Mouse (Mus musculus) right cerebral cortex, postnatal 10 days (tissue): ENCODE results near the gene Prss16.

Experiments
- DNase-seq, 2 experiments: peaks; one replicate each; pipeline ENCODE4 v3.0.0; 2021; ENCODE audit warnings: low spot score in 2 of 2

Gene Prss16

DNA sequence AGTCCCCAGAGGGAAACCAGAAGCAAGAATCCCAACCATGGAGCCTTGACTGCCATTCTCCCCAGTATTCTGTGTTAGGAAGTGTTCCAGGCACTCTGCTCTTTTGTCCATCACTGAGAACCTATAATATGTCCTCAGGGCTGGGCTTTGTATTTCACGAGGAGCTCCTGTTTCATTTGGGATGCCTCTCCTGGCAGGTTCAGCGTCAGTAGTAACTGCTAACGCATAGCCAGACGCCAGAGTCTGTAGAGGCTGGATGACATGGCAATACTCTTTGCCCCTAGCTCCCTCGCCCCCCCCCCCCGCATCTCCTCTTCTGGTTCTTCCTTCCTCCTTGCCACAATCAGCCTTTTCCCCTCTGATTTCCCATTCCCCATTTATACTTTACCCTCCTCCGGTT, at the start of gene Prss16:
Gene Prss16 (minus strand): TSS at position 101 of the 400 bp plus-strand sequence.
- DNase-seq, result no peak

DNA sequence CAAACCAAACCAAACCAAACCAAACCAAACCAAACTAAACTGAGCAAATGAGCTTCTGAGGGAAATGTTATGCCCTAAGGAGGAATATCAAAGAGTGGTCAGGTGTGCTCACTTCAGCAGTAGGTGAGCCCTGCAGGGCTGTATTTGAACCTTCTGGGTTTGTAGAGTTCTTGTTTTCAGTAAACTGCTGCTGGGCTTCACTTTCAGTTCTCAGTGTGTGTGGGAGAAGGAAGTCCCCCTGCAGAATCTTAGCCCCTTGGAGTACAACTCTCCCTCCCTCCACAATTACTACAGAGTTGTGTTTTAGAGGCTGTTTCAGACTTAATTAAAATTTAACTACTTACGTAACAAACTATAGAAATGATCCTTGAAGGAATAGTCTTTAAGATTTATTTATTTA, 44.2 kb upstream of the Prss16 start:
- no peak for DNase-seq

DNA sequence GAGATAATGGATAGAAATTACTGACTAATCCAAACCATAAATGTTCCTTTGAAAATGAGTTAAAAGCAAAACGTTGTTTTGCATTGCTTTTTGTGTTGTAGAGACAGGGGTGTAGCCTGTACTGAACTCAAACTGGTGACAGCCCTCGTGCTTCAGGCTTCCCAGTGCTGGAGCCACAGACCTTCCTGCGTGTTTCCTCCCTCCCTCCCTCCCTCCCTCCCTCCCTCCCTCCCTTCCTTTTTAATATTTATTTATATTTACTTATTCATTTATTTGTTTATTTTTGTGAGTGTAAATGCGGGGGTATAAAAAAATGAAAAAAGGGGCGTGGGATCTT, 41.9 kb upstream of the Prss16 start:
- no peak for DNase-seq

DNA sequence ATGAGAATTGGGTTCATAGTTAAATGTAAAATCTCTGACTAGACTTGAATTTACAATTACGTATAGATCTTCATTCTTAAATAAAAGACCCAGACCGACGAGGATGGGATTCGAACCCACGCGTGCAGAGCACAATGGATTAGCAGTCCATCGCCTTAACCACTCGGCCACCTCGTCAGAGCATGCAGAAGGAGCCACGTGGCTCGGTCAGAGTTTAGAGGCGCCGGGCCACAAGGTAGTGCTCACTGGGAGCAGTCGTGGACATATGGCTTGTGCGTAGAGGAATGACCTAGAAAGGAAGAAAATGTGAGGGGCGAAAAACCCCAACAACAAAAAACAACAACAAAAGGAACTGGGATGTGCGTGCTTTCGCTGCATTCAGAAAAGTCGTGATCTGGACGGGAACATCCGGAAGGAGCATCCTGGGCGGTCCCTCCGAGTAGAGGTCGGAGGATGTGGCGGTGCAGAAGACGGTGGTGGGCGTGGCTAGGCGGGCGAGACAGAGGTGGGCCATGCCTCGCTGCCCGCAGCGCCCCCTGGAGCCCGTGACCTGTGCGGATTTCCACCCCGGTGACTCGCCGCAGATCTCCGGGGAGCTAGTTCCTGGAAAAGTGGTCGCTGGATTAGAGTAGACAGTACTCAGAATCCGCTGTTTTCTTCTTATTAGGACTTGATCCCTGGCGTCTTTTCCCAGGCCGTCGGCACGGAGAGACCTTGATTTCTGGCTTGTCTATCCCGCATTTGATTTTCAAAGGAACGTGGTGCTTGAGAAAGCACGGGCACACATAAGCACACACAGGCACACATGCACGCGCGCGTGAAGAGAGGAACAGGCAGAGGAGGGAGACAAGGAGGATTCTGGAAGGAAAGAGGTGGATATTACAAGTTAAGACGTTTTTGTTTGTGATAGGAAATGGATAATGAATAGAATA, 41.3 kb upstream of the Prss16 start:
- DNase-seq, result peak; percentile 91 to 92

DNA sequence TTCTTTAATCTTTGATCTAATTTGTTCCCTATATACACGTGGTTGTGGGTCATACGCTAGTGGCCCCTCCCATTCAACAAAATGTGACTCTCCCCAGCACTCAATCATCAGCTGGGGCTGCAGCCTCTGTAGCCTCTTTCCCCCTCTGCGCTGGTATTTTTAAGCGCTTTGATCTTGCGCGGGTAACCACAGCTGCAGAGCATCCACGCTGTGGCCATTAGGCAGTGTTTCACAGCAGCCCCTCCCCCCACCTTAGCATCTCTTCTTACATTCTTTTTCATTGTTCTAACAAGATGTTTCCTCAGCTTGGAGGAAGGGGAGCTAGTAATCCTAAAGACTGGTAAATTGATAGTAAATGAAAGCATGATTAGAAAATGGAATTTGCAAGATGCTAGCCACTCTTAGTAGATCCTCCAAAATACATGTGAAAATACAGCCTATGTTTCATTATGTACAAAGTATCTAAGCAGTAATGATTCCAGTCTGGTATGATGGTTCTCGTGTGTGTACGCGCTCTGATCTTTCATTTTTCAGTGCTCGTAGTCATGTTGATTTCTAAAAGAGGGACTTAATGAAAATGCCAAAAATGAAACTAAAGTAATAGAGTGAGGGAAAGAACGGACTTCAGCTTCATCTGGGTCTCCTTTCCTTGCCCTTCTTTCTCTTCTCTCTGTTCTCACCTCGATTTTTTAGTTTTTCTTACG, 40.3 kb upstream of the Prss16 start:
- DNase-seq, result peak; percentile 60 to 64

DNA sequence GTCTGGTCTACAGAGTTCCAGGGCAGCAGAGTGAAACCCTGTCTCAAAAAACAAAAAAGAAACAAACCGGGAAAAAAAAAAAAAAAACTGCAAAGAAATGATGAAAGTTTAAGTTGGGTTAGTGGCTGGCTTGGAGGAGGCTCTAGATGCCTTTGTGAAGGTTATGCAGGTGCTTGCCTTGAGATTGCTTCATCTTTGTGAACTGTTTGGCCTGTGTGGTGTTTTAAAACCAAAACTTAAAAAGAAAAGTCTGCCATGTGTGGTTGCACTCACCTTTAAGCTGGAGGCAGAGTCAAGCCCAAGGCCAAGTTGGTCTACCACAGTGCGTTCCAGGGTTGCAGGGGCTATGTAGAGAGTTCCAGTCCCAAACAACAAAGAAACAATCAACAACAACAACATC, 39.5 kb upstream of the Prss16 start:
- DNase-seq, result no peak

DNA sequence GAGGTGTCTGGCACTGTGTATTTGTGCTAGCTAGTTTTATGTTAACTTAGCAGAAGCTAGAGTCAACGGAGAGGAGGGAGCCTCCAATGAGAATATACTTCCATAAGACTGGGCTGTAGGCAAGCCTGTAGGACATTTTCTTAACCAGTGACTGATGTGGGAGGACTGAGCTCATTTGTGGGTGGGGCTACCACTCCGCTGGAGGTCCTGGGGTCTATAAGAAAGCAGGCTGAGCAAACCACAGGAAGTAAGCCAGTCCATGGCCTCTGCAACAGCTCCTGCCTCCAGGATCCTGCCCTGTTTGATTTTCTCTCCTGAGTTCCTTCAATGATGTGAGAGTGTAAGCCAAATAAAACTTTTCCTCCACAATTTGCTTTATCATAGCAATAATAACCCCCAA, 35.8 kb upstream of the Prss16 start:
- no peak for DNase-seq

DNA sequence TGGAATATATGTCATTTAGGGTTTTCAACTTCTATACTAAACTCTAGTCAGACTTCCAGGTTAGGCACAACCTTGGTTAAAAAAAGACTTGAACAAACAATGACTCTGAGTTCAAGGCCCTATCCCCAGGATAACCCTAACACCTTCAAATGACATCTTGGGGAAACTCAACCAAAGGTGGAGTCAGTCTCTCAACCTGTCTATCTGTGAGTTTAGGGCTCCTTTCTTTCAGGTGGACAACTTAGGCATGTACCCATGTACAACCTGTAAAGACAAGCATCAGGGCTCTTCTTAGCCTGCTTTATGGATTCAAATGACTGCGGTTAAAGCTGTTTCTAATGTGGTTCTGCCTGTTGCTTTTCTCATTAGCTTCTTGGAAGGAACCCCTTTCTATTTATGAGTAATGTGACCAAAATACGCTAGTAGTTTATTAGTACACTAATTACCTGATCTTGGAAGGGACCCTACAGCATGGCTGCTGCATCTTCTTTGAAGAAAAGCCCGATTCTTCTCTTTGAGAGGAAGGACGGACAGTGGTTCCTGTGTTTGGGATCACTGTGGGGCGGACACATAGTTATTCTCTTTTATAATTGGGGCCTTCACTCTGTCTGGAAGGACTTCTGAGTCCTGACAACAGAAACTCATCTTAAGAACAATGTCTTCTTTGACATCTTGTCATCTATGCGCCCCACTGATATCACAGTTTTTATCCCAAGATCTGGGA, 35.1 kb upstream of the Prss16 start:
- no peak for DNase-seq

DNA sequence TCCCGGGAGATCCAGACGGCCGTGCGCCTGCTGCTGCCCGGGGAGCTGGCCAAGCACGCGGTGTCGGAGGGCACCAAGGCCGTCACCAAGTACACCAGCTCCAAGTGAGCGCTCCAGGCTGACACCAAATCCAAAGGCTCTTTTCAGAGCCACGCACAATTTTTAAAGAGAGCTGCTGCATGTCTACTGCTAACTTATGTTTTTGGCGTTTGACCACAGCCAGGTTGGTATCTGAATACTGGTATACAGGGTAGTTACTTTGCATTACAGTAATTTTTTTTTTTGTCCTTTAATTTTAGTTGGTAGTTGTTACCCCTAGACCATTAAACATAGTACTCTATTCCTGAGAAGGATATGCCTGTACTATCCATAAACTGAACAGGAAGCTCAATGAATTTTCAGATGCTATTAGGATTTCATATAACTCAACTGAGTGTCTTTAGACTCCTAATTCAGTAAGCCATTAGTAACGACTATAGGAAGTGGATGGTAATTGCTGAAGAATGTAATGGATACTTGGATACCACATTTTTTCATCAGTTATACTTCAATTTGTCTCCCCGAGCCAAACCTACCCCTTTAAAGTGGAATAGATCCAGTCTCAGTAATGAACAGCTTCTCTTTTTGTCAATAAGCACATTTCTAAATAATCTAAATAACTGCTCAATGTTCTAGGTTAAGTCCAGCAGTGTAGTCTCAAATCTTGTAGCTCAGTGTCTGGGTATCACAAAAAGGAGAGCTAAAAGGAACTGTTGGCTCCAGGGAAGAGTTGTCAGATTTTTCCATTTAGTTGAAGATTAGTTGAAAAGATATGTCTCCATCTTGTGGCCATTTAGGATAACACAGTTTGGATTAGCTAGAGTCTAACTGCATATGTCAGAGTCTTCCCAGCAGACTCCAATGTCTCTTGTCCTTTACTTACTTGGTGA, 34.2 kb upstream of the Prss16 start:
- no peak for DNase-seq

DNA sequence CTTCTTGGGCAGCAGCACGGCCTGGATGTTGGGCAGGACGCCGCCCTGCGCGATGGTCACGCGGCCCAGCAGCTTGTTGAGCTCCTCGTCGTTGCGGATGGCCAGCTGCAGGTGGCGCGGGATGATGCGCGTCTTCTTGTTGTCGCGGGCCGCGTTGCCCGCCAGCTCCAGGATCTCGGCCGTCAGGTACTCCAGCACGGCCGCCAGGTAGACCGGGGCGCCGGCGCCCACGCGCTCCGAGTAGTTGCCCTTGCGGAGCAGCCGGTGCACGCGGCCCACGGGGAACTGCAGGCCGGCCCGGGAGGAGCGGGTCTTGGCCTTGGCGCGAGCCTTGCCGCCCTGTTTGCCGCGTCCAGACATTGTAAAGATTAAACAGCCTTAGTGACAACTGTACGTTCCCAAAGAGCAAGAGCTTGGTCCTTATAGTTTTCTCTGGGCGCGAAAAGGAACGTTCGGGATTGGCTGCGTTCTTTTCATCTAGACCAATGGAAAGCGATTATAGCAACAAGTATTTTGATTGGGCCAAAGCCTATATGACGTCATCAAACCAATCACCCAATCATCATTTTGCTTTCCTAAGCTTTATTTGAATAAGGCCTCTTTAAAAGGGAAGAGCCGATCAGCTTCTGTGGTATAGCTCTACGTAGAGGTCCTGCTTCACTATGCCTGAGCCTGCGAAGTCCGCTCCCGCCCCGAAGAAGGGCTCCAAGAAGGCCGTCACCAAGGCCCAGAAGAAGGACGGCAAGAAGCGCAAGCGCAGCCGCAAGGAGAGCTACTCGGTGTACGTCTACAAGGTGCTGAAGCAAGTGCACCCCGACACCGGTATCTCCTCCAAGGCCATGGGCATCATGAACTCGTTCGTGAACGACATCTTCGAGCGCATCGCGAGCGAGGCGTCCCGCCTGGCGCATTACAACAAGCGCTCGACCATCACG, 33.3 kb upstream of the Prss16 start, which contains the start of the genes Hist1h2ag and Hist1h2bj:
Gene Hist1h2ag (minus strand): TSS at position 377 of the 935 bp plus-strand sequence.
Gene Hist1h2bj (plus strand): TSS at position 647 of the 935 bp plus-strand sequence.
- peak; percentile 93 to 96 for DNase-seq

DNA sequence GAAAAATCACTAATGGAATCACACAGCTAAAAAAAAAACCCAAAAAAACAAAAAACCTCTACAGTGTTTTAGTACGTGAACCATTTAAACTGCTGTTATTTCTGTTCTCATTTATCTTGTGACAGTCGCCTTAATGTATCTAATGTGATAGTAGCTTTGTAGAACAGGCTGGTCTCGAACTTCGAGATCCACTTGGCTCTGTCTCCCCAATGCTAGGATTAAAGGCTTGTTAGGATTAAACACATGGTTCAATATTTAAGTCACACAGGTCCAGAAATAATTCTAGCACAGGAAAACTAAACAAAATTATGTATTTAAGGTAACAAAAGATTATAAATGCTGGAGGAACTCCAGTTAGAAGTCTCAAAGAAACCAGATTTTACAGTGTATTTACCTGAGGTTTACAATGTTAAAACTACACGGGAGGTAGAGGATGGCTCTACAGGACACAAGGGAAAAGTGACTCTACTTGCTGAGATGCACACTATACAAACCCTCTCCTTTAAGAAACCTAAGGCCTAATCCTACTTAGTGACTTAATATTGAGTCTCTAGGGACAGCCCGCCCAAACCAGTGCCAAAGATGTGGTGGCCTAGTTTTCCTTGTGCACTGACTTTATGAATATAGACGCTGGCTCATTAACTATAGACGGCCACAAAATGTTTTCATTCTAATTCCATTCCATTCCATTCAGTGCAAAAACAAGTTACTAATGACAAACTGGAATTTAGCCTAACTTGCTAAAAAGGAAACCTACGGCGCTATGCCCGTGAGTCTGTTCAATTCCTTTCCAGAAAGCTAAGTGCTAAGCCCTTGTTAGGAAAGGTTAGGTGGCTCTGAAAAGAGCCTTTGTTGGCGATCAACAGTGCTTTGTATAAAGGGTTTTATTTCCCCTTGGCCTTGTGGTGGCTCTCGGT, 32.4 kb upstream of the Prss16 start:
- no peak for DNase-seq

DNA sequence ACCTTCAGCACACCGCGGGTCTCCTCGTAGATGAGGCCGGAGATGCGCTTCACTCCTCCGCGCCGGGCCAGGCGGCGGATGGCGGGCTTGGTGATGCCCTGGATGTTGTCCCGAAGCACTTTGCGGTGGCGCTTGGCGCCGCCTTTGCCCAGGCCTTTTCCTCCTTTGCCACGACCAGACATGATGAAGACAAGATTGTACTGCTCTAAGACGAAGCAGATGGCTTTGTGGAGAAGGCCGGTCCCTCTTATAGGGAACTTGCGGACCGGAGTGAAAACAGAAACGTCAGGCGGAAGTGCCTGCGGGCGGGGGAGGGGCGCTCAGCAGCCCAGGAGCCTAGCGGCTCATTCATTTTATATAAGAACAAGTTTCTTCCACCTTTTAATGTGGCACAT, 31.6 kb upstream of the Prss16 start, which contains the start of gene Hist1h4i:
Gene Hist1h4i (minus strand): TSS at position 221 of the 395 bp plus-strand sequence.
- peak; percentile 97 to 98 for DNase-seq

DNA sequence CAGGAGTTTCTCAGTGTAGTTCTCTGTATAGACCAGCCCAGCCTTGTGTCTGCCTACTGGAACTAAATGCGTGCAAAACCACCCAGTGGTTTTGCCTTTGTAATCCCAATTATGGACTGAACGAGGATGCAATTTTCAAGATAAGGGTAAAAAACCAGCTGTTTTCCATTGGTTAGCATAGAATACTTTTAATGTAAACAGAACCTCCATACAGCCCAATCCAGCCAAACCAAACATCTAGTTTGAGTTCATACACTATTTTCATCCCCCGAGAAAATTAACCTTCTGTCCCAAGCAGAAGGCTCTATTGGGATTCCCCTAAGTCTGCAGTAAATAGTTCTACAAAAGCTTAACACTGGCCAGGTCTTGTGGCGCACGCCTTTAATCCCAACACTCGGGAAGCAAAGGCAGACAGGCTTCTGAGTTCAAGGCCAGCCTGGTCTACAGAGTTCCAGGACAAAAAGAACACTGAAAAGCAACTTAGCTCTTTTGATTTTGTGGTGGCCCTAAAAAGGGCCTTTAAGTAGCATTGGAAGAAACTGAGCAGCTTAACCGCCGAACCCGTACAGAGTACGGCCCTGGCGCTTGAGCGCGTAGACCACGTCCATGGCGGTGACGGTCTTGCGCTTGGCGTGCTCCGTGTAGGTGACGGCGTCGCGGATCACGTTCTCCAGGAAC, 31.1 kb upstream of the Prss16 start:
- DNase-seq, result no peak

DNA sequence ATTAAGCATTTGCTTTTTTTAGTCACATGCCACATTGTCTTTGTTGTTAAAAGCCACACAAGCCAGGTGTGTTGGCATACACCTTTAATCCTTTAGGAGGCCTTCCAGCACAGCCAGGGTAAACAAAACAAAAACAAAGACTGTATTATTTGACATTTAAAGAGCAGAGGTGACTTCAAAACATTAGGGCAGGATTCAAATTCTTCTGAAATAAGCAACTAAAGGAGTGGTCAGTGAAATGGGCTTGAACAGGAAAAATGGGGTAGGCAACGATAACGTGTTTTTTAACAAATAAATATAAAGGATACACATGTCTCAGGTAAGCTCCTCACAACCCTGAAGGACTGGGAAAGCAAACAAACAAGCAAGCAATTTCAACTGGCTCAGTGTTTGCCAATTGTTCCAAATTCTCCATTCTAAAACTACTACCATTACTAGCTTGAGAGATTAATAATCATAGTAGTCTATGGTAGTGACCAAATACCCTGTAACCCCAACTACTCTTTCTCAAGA, 30.5 kb upstream of the Prss16 start:
- no peak for DNase-seq

DNA sequence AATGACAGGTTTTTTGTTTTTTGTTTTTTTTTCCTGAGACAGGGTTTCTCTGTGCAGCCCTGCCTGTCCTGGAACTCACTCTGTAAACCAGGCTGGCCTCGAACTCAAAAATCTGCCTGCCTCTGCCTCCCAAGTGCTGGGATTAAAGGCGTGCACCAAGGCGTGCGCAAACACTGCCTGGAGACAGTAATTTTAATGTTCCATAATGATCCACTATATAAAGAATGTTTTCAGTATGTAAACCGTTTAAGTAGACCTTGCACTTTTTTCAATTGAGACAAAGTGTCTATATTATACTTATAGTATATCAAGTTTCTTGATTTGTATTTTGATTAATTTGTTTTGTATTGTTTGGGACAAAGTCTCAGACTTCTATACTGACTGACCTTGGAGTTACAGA, 29.8 kb upstream of the Prss16 start:
- no peak for DNase-seq

DNA sequence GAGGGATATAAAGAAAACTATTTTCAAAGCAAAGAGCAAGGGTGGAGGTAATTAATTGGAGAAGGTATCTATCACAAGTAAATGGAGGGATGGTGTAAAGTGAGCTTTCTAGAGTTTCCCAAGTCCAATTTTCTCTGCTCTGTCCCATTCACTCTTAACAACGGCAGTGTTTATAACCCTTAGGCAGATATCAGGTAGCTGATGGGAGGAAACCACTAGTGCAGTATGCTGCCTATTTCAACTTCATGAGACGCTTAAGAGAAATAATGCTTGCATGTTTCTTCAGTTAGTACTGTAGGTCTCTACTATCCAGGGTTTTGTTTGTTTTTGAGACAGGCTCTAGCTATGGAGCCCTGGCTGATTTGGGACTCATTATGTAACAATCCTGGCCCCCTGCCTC, 27.9 kb upstream of the Prss16 start:
- DNase-seq, result no peak

DNA sequence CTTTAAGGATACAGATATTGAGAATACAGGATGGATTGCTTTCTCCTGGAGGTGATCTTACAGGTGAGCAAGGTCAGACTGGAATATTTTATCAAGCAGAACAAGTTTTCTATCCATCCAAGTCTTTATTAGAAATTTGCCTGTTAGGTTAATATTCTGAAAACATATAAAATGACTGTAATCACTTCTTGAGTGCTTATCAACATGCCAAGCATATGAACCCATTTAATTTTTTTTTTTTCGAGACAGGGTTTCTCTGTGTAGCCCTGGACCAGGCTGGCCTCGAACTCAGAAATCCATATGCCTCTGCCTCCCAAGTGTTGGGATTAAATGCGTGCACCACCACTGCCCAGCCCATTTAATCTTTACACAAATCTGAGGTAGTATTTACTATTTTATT, 27.4 kb upstream of the Prss16 start:
- DNase-seq, result no peak
